8 mouse cellular contexts compared by ENCODE assay signal in the genomic region with DNA sequence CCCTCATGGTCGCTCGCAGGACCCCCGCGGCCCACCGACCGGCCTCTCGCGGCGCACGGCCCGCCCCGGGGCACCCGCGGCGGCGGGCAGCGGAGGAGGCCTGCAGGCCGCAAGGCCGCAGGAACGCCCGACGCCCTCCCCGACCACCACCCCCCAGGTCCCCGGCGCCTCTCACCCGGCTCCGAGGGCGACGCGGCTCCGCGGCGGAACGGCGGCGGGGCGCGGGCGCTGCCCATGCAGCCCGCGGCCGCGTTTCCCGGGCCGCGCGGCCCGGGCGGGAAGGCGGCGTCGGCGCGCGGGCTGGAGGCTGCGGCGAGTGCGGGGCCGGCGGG. TPM values are rescaled to one million over a fixed set of nuclear protein-coding genes. Genes with fewer than 3 reads are reported as not detected.
DNase-seq lines count a peak whose midpoint lies in the region; ATAC-seq and TF ChIP-seq lines count a peak whose summit lies in the region.

No protein-coding gene starts in this region.

- H3K4me3 ChIP-seq in C2C12 (ENCODE audit: insufficient read depth, poor library complexity, severe bottlenecking): peak overlapping the region; percentile 78
- H3K4me3 ChIP-seq in forebrain, embryonic 13.5 days: peak overlapping the region; percentile 98
- H3K4me3 ChIP-seq in liver, embryonic 16.5 days (ENCODE audit: low read depth, low read length): peak overlapping the region; percentile 99

- intact Hi-C loops in gastrocnemius, postnatal 14 days (cut with DNase I; ENCODE audit: low total_unique reads): no loop called here

- H3K9me3 ChIP-seq in forebrain, embryonic 13.5 days (replicated peaks): no peaks in the 10 kb centered on the region
- no peaks in the 10 kb centered on the region for H3K9me3 ChIP-seq in liver, embryonic 16.5 days (replicated peaks; ENCODE audit: control insufficient read depth, low read length)

- no peaks in the 10 kb centered on the region for H3K27me3 ChIP-seq in C2C12 (ENCODE audit: control insufficient read depth, insufficient read depth, insufficient read length)
- no peaks in the 10 kb centered on the region for H3K27me3 ChIP-seq in forebrain, embryonic 13.5 days
- no peaks in the 10 kb centered on the region for H3K27me3 ChIP-seq in liver, embryonic 16.5 days (ENCODE audit: control insufficient read depth, insufficient read depth, low read depth, low read length)

- peaks cover 60% of the 10 kb centered on the region for H3K79me3 ChIP-seq in C2C12 (ENCODE audit: low read depth)

- H3K36me3 ChIP-seq in C2C12 (ENCODE audit: control insufficient read depth, insufficient read depth): no peaks in the 10 kb centered on the region
- H3K36me3 ChIP-seq in forebrain, embryonic 13.5 days (ENCODE audit: poor library complexity, severe bottlenecking): 0 out of 2 replicates have a peak, but pooled peaks cover 3% of the 10 kb centered on the region
- no peaks in the 10 kb centered on the region for H3K36me3 ChIP-seq in liver, embryonic 16.5 days (ENCODE audit: control insufficient read depth, insufficient read depth)

- H3K4me2 ChIP-seq in forebrain, embryonic 13.5 days: peak overlapping the region; percentile 84
- peak overlapping the region; percentile 91 for H3K4me2 ChIP-seq in liver, embryonic 16.5 days (ENCODE audit: low read depth, low read length)

- WGBS in forebrain, embryonic 13.5 days: 1% methylated on average over 31 of the region's 60 CpGs
- under 1% methylated on average over 22 of the region's 60 CpGs for WGBS in liver, embryonic 16.5 days (ENCODE audit: insufficient replicate concordance)

- peaks cover 73% of the 10 kb centered on the region for H3K79me2 ChIP-seq in C2C12 (ENCODE audit: control insufficient read depth, insufficient read depth)

- H3K9ac ChIP-seq in forebrain, embryonic 13.5 days: peak overlapping the region; percentile 99
- H3K9ac ChIP-seq in liver, embryonic 16.5 days (ENCODE audit: low read depth, low read length): peak overlapping the region; percentile 100

- DNase-seq in gastrocnemius, postnatal 14 days: peak; percentile 28
- no peak for DNase-seq in gastrocnemius, adult 18-20 months (ENCODE audit: low spot score)
- DNase-seq in retina, postnatal 1 day: no peak
- no peak for DNase-seq in thymus, postnatal 36 days

- peak overlapping the region; percentile 84 for H3ac ChIP-seq in C2C12 (ENCODE audit: control insufficient read depth, insufficient read length, low read depth)

- no peak for ATAC-seq in forebrain, embryonic 13.5 days
- peak; percentile 0; the same call in 1 of the 2 replicates for ATAC-seq in liver, embryonic 16.5 days (ENCODE audit: low read depth)
- ATAC-seq in frontal cortex, adult (ENCODE audit: low TSS enrichment): no peak; the same call in 1 of the 2 replicates

- H3K27ac ChIP-seq in forebrain, embryonic 13.5 days: peak overlapping the region; percentile 94
- peak overlapping the region; percentile 94 for H3K27ac ChIP-seq in liver, embryonic 16.5 days (ENCODE audit: low read length)

- no peak for TF ChIP-seq CTCF in C2C12 (IDR thresholded peaks at IDR 0.05; ENCODE audit: control insufficient read depth, insufficient read depth, insufficient read length)

- peaks cover 50% of the 10 kb centered on the region for H3K4me1 ChIP-seq in forebrain, embryonic 13.5 days
- peaks cover 50% of the 10 kb centered on the region for H3K4me1 ChIP-seq in liver, embryonic 16.5 days (ENCODE audit: control insufficient read depth, low read depth, low read length)

TF ChIP-seq in C2C12, 6 proteins besides CTCF, POLR2A, EP300 and RAD21:
- TF ChIP-seq MYOG (IDR thresholded peaks at IDR 0.05; ENCODE audit: control insufficient read depth, extremely low read depth, insufficient read length) (no peak), FOSL1 (IDR thresholded peaks at IDR 0.05; ENCODE audit: insufficient read depth, low read length, poor library complexity, severe bottlenecking) (no peak), USF1 (IDR thresholded peaks at IDR 0.05; ENCODE audit: low read depth) (no peak), MYOD1 (IDR thresholded peaks at IDR 0.05; ENCODE audit: control insufficient read depth, insufficient read length, low read depth) (no peak), CEBPB (IDR thresholded peaks at IDR 0.05; ENCODE audit: low read depth) (no peak), MAX (IDR thresholded peaks at IDR 0.05) (no peak)

RNA-seq across cellular contexts. Expression of gene Ankrd11, which starts 0.3 kb away (rescaled TPM):
- total RNA-seq in gastrocnemius, postnatal 14 days (2021): 10 to 100 TPM; 40.2 to 43.2 TPM
- total RNA-seq in gastrocnemius, adult 18-20 months (2021): 10 to 100 TPM; 61.1 to 68.9 TPM
- 32.5 TPM for polyA plus RNA-seq in C2C12 (2012; fragmentation: generic; extraction: Trizol)
- polyA plus RNA-seq in forebrain, embryonic 13.5 days (2015; fragmentation: Nextera tagmentation; extraction: Ambion mirVana): 34.3 and 35.6 TPM in 2 replicates
- polyA plus RNA-seq in liver, embryonic 16.5 days (2015; fragmentation: Nextera tagmentation; extraction: Ambion mirVana): 7.8 and 8.6 TPM in 2 replicates

RNA-seq across cellular contexts. Expression of gene Spg7, which starts 21.0 kb away (rescaled TPM):
- total RNA-seq in gastrocnemius, postnatal 14 days (2021): 10 to 100 TPM; 49.0 to 59.2 TPM
- total RNA-seq in gastrocnemius, adult 18-20 months (2021): 10 to 100 TPM; 73.9 to 77.4 TPM
- polyA plus RNA-seq in C2C12 (2012; fragmentation: generic; extraction: Trizol): 57.4 TPM
- polyA plus RNA-seq in forebrain, embryonic 13.5 days (2015; fragmentation: Nextera tagmentation; extraction: Ambion mirVana): 45.1 and 47.3 TPM in 2 replicates
- polyA plus RNA-seq in liver, embryonic 16.5 days (2015; fragmentation: Nextera tagmentation; extraction: Ambion mirVana): 19.9 and 20.7 TPM in 2 replicates
